Mouse (Mus musculus) lung, adult 18-20 months (tissue): ENCODE results near the gene Ltbr.
"Not testable (repeated sequence)": the region's sequence is repeated elsewhere in the genome, so short reads cannot be mapped to it uniquely, and the experiment has no call there.

Experiments used
- DNase-seq, 2 experiments: peaks; one replicate each; pipeline ENCODE4 v3.0.0; 2022; ENCODE audit warnings: mixed read lengths in 2 of 2

The Ltbr gene

DNA sequence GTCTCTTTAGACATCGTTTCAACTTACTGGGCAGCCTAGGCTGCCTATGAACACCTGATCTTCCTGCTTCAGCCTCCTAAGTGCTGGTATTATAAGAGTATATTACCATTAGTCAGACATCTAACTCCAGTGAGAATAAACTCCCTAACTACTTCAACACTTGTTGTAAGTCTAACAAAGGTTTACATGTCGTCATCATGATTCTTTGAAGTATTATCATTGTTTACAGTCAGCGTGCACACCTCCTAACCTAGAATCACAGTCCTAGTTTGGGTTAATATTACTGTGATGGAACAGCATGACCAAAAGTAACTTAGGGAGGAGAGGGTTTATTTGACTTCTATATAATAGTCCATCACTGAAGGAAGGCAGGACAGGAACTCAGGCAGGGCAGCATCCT is 46.2 kb downstream of the Ltbr start:
- DNase-seq: no peak

DNA sequence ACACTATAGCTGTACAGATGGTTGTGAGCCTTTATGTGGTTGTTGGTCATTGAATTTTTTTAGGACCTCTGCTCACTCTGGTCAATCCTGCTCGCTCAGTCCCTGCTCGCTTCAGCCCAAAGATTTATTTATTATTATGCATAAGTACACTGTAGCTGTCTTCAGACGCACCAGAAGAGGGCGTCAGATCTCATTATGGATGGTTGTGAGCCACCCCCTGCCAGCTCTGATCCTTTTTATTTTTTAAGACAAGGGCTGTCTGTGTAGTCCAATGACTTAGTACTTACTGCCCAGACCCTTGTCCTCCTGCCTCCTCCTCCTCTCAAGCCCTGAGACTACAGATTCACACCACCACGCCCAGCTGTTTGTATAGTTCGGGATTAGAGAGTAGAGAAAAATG is 47.1 kb downstream of the Ltbr start:
- DNase-seq: not testable (repeated sequence)

DNA sequence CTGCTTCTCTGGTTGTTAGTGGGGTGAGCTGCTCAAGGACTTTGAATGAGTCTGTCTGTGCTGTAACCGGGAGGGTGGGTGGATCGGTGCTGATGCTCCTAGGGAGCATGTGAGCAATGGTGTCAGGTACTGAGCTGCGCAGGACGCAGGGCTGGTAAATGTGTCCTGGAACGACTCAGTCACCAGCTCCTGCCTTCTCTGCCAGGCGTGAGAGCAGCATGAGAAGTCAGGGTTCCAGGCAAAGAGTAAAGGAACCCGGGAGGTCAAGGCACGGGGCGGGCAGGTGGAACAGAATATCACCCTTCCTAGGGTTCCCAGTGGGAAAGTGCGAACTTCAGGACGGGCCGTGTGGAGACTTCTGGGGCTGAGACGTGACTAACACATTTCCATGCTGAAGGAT is 47.6 kb downstream of the Ltbr start:
- no peak for DNase-seq

DNA sequence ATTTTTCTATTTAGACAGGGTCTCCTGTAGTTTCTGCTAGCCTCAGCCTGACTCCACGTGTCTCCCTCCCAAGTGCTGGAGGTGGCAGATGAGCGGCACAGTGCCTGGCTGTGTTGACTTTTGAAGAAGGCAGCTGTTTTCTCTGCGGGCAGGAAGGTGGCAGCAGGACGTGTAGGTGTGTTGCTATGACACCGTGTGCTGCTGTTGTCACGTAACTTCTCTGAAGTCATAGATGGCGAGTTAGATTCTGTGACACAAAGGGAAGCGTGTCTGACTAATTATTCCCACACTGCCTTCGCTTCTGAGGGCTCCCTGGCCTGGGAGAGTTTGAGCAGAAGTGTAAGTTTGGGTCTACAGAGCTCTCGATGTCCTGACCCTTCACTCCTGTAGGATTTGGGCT is 48.4 kb downstream of the Ltbr start:
- peak in 1 of 2 experiments; percentile 23 for DNase-seq

DNA sequence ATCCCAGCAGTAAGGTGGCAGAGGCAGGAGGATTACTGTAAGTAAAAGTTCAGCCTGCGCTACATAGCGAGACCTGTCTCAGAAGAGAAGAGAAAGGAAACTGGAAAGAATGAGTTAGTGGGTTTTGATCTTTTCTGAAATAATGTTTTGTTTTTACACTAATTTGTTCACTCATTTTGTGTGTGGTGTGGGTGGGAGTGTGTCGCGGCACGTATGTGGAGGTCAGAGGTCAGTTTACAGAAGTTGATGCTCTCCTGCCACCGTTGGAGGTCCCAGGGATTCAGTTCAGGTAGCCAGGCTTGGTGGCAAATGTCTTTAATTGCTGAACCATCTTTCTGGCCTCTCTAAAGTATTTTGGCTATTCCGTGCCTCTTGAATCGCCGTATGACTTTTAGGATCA is 49.5 kb downstream of the Ltbr start:
- no peak for DNase-seq

DNA sequence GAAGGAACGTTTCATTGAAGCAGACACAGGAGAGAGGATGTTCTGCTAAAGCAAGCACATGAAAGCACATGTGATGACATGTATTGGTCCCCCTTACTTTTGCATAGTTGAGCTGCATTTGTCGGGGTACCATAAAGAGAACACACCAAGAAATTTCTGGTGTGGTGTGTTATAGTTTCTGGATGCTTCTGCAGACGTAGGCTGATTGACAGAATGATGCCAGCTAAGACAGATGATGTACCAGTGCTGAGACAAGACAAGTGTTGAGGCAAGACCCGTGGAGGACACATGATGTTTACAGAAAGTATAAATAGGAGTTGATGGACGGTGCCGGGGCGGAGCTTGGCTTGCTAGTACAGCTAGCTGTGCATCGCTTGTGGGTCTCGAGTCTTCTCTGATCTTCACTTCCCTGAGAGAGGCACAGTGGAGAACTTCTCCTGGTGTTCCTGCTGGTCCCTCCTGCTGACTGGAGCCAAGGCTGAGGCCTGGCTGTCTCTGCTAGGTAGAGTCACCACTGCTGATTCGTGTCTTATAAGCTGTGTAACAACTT is 53.6 kb downstream of the Ltbr start:
- DNase-seq: no peak
